Mouse (Mus musculus) spleen, postnatal 4 days (tissue): Measurements from ENCODE around the gene Wwtr1.

Experiments
- DNase-seq, 2 experiments: peaks; one replicate each; pipeline ENCODE4 v3.0.0; 2022; ENCODE audit warnings: low spot score in 2 of 2

Wwtr1 gene

GRCm38 (mm10) chr3:57516146-57516545 is 59.6 kb downstream of the Wwtr1 start:
- DNase-seq, result no peak

- DNase-seq, result no peak
Measured at GRCm38 (mm10) chr3:57515044-57515443, 60.7 kb downstream of the Wwtr1 start.

- no peak for DNase-seq
Measured at GRCm38 (mm10) chr3:57511816-57512586, 63.7 kb downstream of the Wwtr1 start.

- DNase-seq, result no peak
Measured at GRCm38 (mm10) chr3:57509945-57510675, 65.6 kb downstream of the Wwtr1 start.

- no peak for DNase-seq
Measured at GRCm38 (mm10) chr3:57505991-57506390, 69.7 kb downstream of the Wwtr1 start.

- DNase-seq, result no peak
Measured at GRCm38 (mm10) chr3:57504756-57505155, 71.0 kb downstream of the Wwtr1 start.

GRCm38 (mm10) chr3:57501596-57502220 is 74.0 kb downstream of the Wwtr1 start:
- DNase-seq, result no peak

GRCm38 (mm10) chr3:57500846-57501245 is 74.9 kb downstream of the Wwtr1 start:
- no peak for DNase-seq

GRCm38 (mm10) chr3:57497791-57498190 is 77.9 kb downstream of the Wwtr1 start:
- no peak for DNase-seq

GRCm38 (mm10) chr3:57496428-57496827 is 79.3 kb downstream of the Wwtr1 start:
- no peak for DNase-seq

- DNase-seq, result no peak
Measured at GRCm38 (mm10) chr3:57487455-57488153, 88.1 kb downstream of the Wwtr1 start.

- DNase-seq, result no peak
Measured at GRCm38 (mm10) chr3:57486068-57486467, 89.6 kb downstream of the Wwtr1 start.

- no peak for DNase-seq
Measured at GRCm38 (mm10) chr3:57481981-57482380, 93.7 kb downstream of the Wwtr1 start.

- no peak for DNase-seq
Measured at GRCm38 (mm10) chr3:57480640-57481039, 95.1 kb downstream of the Wwtr1 start.

GRCm38 (mm10) chr3:57474421-57474820 is 101.3 kb downstream of the Wwtr1 start:
- no peak for DNase-seq

- no peak for DNase-seq
Measured at GRCm38 (mm10) chr3:57472407-57472806, 103.3 kb downstream of the Wwtr1 start.

GRCm38 (mm10) chr3:57470981-57471601 is 104.6 kb downstream of the Wwtr1 start:
- DNase-seq, result no peak

- no peak for DNase-seq
Measured at GRCm38 (mm10) chr3:57470326-57470725, 105.4 kb downstream of the Wwtr1 start.

GRCm38 (mm10) chr3:57469325-57469724 is 106.4 kb downstream of the Wwtr1 start:
- no peak for DNase-seq

- no peak for DNase-seq
Measured at GRCm38 (mm10) chr3:57466289-57466688, 109.4 kb downstream of the Wwtr1 start.

- DNase-seq, result no peak
Measured at GRCm38 (mm10) chr3:57463302-57463701, 112.4 kb downstream of the Wwtr1 start.

- no peak for DNase-seq
Measured at GRCm38 (mm10) chr3:57458652-57459051, 117.1 kb downstream of the Wwtr1 start.
